Mouse (Mus musculus) heart, embryonic 11.5 days (tissue): ENCODE results near the gene Tbpl2. TPM values are rescaled to one million over a fixed set of nuclear protein-coding genes. Genes with fewer than 3 reads are reported as not detected.

Source experiments
- ATAC-seq: fragments of 200-750 bp; cut with Nextera tagmentation; replicated peaks from 2 replicates; pipeline ENCODE4 v1.8.0; 2017; ENCODE audit warnings: moderate library complexity; ENCODE audit not compliant: insufficient number of reproducible peaks, low FRiP score, low TSS enrichment
- H3K27ac ChIP-seq: fragments of 300-500 bp; sonication (generic); 2 replicates; pipeline ENCODE4 v1.5.1; 2014; ENCODE audit warnings: mild to moderate bottlenecking, low read depth, low read length
- H3K27me3 ChIP-seq: fragments of 300-500 bp; sonication (generic); 2 replicates; pipeline ENCODE4 v1.6.1; 2014; ENCODE audit warnings: mild to moderate bottlenecking, low read length, mixed read lengths; ENCODE audit not compliant: control insufficient read depth, insufficient read depth
- H3K36me3 ChIP-seq: fragments of 300-500 bp; sonication (generic); 2 replicates; pipeline ENCODE4 v1.6.1; 2014; ENCODE audit warnings: mild to moderate bottlenecking, low read length, moderate library complexity, mixed read lengths; ENCODE audit not compliant: control insufficient read depth, insufficient read depth
- H3K4me1 ChIP-seq: fragments of 300-500 bp; sonication (generic); 2 replicates; pipeline ENCODE4 v1.6.1; 2014; ENCODE audit warnings: low read length; ENCODE audit not compliant: control insufficient read depth, insufficient read depth
- H3K4me2 ChIP-seq: fragments of 300-500 bp; sonication (generic); 2 replicates; pipeline ENCODE4 v1.6.1; 2014; ENCODE audit warnings: mild to moderate bottlenecking, moderate library complexity
- H3K4me3 ChIP-seq: fragments of 300-500 bp; sonication (generic); 2 replicates; pipeline ENCODE4 v1.5.1; 2014; ENCODE audit warnings: low read depth, low read length
- H3K9ac ChIP-seq: fragments of 300-500 bp; sonication (generic); 2 replicates; pipeline ENCODE4 v1.6.1; 2014; ENCODE audit warnings: mild to moderate bottlenecking, low read depth, low read length, moderate library complexity
- H3K9me3 ChIP-seq: fragments of 300-500 bp; sonication (generic); replicated peaks from 2 replicates; pipeline ENCODE4 v1.6.1; 2016; ENCODE audit warnings: low read length; ENCODE audit not compliant: control insufficient read depth
- WGBS: fragments of 180-500 bp; shearing (Covaris S2); extraction: QIAGEN DNeasy Blood & Tissue Kit; methylation state at CpG from one replicate; pipeline ENCODE4 v1.1.7; 2014; ENCODE audit not compliant: insufficient replicate concordance; 5-methylcytosine and 5-hydroxymethylcytosine counted together
- polyA plus RNA-seq: library from polyadenylated mRNA; unstranded; fragments of >200 nt; fragmentation: Nextera tagmentation; extraction: Ambion mirVana; gene quantifications from 2 replicates; pipeline ENCODE4 v1.2.1, GENCODE M21; 2014

Gene Tbpl2
- polyA plus RNA-seq: not detected in 2 replicates

GRCm38 (mm10) chr2:24096495-24096894 lies at the start of gene Tbpl2:
Tbpl2 (minus strand) TSS chr2:24096595.
- WGBS: 61% methylated on average over 4 of the region's 4 CpGs
- Histone ChIP-seq H3K9ac (no peak within 1 kb of the TSS), H3K27ac (no peak within 1 kb of the TSS), H3K36me3 (no peaks in the 10 kb centered on the region), H3K9me3 (no peaks in the 10 kb centered on the region), H3K4me3 (no peak within 1 kb of the TSS), H3K4me2 (no peak within 1 kb of the TSS), H3K27me3 (no peaks in the 10 kb centered on the region), H3K4me1 (no peaks in the 10 kb centered on the region)
- no peak for ATAC-seq

- 74% methylated on average over 1 of the region's 1 CpGs for WGBS
- Histone ChIP-seq H3K4me3 (no peak overlapping the region), H3K9ac (no peak overlapping the region), H3K9me3 (no peaks in the 10 kb centered on the region), H3K36me3 (no peaks in the 10 kb centered on the region), H3K27me3 (no peaks in the 10 kb centered on the region), H3K4me2 (no peak overlapping the region), H3K27ac (no peak overlapping the region), H3K4me1 (no peaks in the 10 kb centered on the region)
- ATAC-seq: no peak
Measured at GRCm38 (mm10) chr2:24134373-24134772, 38.0 kb upstream of the Tbpl2 start.

- H3K4me3 ChIP-seq: no peak overlapping the region
- H3K4me1 ChIP-seq: no peaks in the 10 kb centered on the region
- no peak for ATAC-seq
- H3K36me3 ChIP-seq: no peaks in the 10 kb centered on the region
- no peak overlapping the region for H3K9ac ChIP-seq
- no peak overlapping the region for H3K27ac ChIP-seq
- no peaks in the 10 kb centered on the region for H3K9me3 ChIP-seq
- H3K4me2 ChIP-seq: no peak overlapping the region
- no peaks in the 10 kb centered on the region for H3K27me3 ChIP-seq
Measured at GRCm38 (mm10) chr2:24109085-24109484, 12.7 kb upstream of the Tbpl2 start.

GRCm38 (mm10) chr2:24103619-24104289 lies 7.4 kb upstream of the Tbpl2 start:
- H3K27me3 ChIP-seq: no peaks in the 10 kb centered on the region
- no peak for ATAC-seq
- WGBS: 69% methylated on average over 4 of the region's 4 CpGs

GRCm38 (mm10) chr2:24090921-24091320 lies 5.5 kb downstream of the Tbpl2 start:
- 70% methylated on average over 1 of the region's 1 CpGs for WGBS
- no peaks in the 10 kb centered on the region for H3K4me1 ChIP-seq
- no peak overlapping the region for H3K4me2 ChIP-seq
- ATAC-seq: no peak
- no peak overlapping the region for H3K4me3 ChIP-seq
- no peaks in the 10 kb centered on the region for H3K27me3 ChIP-seq
- no peaks in the 10 kb centered on the region for H3K36me3 ChIP-seq
- no peak overlapping the region for H3K9ac ChIP-seq
- no peaks in the 10 kb centered on the region for H3K9me3 ChIP-seq
- H3K27ac ChIP-seq: no peak overlapping the region

More at GRCm38 (mm10) chr2:24103619-24104289, 7.4 kb upstream of the Tbpl2 start:
- no peaks in the 10 kb centered on the region for H3K36me3 ChIP-seq
- H3K4me1 ChIP-seq: no peaks in the 10 kb centered on the region
- H3K9ac ChIP-seq: no peak overlapping the region
- H3K4me2 ChIP-seq: no peak overlapping the region
- H3K9me3 ChIP-seq: no peaks in the 10 kb centered on the region
- no peak overlapping the region for H3K4me3 ChIP-seq
- H3K27ac ChIP-seq: no peak overlapping the region

- 82% methylated on average over 3 of the region's 3 CpGs for WGBS
- Histone ChIP-seq H3K27me3 (no peaks in the 10 kb centered on the region), H3K4me3 (no peak overlapping the region), H3K36me3 (no peaks in the 10 kb centered on the region), H3K4me1 (no peaks in the 10 kb centered on the region), H3K9me3 (no peaks in the 10 kb centered on the region), H3K9ac (no peak overlapping the region), H3K4me2 (no peak overlapping the region), H3K27ac (no peak overlapping the region)
- ATAC-seq: no peak
Measured at GRCm38 (mm10) chr2:24050459-24050858, 45.9 kb downstream of the Tbpl2 start.

GRCm38 (mm10) chr2:24049344-24049990 lies 46.9 kb downstream of the Tbpl2 start, which contains the start of gene Hnmt:
Hnmt (minus strand) TSS chr2:24049394.
- 46% methylated on average over 7 of the region's 7 CpGs for WGBS
- Histone ChIP-seq H3K4me3 (peak within 1 kb of the TSS; percentile 39), H3K9ac (peak within 1 kb of the TSS; percentile 59), H3K27ac (no peak within 1 kb of the TSS), H3K9me3 (no peaks in the 10 kb centered on the region), H3K4me1 (no peaks in the 10 kb centered on the region), H3K36me3 (no peaks in the 10 kb centered on the region), H3K4me2 (peak within 1 kb of the TSS; percentile 61), H3K27me3 (no peaks in the 10 kb centered on the region)
- no peak for ATAC-seq

- H3K36me3 ChIP-seq: no peaks in the 10 kb centered on the region
- H3K4me2 ChIP-seq: peak overlapping the region; percentile 61
- 16% methylated on average over 16 of the region's 16 CpGs for WGBS
- H3K27me3 ChIP-seq: no peaks in the 10 kb centered on the region
- no peaks in the 10 kb centered on the region for H3K4me1 ChIP-seq
- no peak for ATAC-seq
- peak overlapping the region; percentile 59 for H3K9ac ChIP-seq
- H3K9me3 ChIP-seq: no peaks in the 10 kb centered on the region
- peak overlapping the region; percentile 39 for H3K4me3 ChIP-seq
- no peak overlapping the region for H3K27ac ChIP-seq
Measured at GRCm38 (mm10) chr2:24048480-24049097, 47.8 kb downstream of the Tbpl2 start.
